Mouse (Mus musculus): ENCODE measurements at regions not wholly inside any gene's neighbourhood (a gene's known extent, or its start where the extent isn't known, plus 50 kb on each side); places are given as distances from the start of the nearest gene placed in this dataset.

DNA sequence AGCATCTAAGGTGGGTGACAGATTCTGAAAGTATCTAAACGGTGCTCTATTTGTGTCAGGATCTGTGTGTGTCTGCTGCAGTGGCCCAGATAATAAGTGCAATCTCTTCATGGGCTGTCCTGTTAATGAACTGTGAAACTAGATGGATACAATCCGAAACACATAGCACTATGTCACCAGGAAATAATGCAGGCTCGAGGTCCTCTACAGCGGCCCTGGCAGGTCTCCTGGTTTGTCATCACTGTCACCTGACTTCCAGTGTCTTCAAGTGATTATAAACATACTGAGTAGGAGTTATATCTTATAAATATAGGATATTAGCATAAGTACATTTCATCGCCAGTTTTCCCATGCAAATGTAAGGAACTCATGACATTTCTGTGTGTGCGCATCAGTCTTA is 130.3 kb upstream of the Arglu1 start:
- 49% methylated on average over 6 of the region's 6 CpGs for WGBS
- Histone ChIP-seq H3K4me3 (no peak overlapping the region), H3K4me1 (ENCODE audit: control insufficient read depth, insufficient read depth, low read length) (no peaks in the 10 kb centered on the region), H3K27me3 (ENCODE audit: control insufficient read depth, insufficient read depth, low read length) (no peaks in the 10 kb centered on the region), H3K27ac (peak overlapping the region; percentile 74; the same call in 1 of the 2 replicates), H3K79me2 (replicated peaks; ENCODE audit: control insufficient read depth, insufficient read depth, low read length) (no peaks in the 10 kb centered on the region), H3K36me3 (ENCODE audit: control insufficient read depth, insufficient read depth, low read length) (peaks cover 3% of the 10 kb centered on the region), H3K9ac (ENCODE audit: low read depth, low read length) (no peak overlapping the region)
- intact Hi-C loops (cut with DNase I): loop anchor here (5.0 kb wide), 1 partner anchor 83 kb away; no protein-coding TSS in a partner anchor
- no peak for TF ChIP-seq CTCF (IDR thresholded peaks at IDR 0.05)
- no peak for TF ChIP-seq POLR2A (IDR thresholded peaks at IDR 0.05; ENCODE audit: insufficient read depth, low read depth, low read length)
- no peak for TF ChIP-seq EP300 (IDR thresholded peaks at IDR 0.05; ENCODE audit: insufficient read depth, low read depth, low read length)
- DNase-seq: no peak

DNA sequence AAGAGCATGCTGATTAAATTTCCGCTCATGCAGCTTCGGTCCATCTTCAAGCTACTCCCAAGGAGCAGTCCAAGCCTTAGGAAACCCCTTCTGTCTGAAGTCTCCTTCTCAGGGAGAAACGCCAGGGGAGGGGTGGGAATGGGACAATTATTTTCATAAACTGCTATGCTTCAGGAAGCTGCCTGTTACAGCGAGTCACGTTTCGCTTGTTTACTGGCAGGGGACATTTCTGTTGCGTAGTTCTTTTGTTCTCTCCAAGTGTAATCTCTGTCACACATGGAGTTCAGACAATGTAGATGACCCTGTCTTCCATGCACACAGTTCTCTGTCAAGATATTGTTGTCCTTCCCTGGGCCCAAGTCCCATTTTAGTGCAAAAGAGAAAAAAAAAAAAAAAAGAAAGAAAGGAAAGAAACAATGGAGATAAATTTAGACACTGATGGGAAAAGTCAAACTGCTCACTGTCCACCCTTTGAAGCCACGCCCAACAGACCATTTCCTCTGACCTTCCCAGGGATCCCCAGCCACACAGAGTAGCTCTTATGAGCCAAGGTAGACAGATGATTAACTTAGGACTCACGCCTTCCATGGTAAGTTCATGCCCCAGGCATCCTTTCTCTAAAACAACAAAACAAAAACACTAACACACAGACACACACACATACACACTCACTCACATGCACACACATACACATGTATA is 129.1 kb upstream of the Arglu1 start:
- DNase-seq: peak in 1 of 2 experiments; percentile 55
- H3K27me3 ChIP-seq (ENCODE audit: control insufficient read depth, insufficient read depth, low read length): no peaks in the 10 kb centered on the region
- H3K27ac ChIP-seq: peak overlapping the region; percentile 74
- peaks cover 3% of the 10 kb centered on the region for H3K36me3 ChIP-seq (ENCODE audit: control insufficient read depth, insufficient read depth, low read length)
- no peaks in the 10 kb centered on the region for H3K79me2 ChIP-seq (replicated peaks; ENCODE audit: control insufficient read depth, insufficient read depth, low read length)
- H3K4me3 ChIP-seq: no peak overlapping the region
- WGBS: 54% methylated on average over 9 of the region's 9 CpGs
- intact Hi-C loops (cut with DNase I): loop anchor here (1.0 to 10.0 kb wide), 4 partner anchors 47 to 355 kb away; partner anchors contain the start of gene Efnb2
- TF ChIP-seq EP300 (IDR thresholded peaks at IDR 0.05; ENCODE audit: insufficient read depth, low read depth, low read length) (peak; percentile 60), CTCF (IDR thresholded peaks at IDR 0.05) (0 out of 2 replicates have a peak, but pooled peaks have one; percentile 7), POLR2A (IDR thresholded peaks at IDR 0.05; ENCODE audit: insufficient read depth, low read depth, low read length) (peak; percentile 30; the same call in 1 of the 2 replicates)
- no peaks in the 10 kb centered on the region for H3K4me1 ChIP-seq (ENCODE audit: control insufficient read depth, insufficient read depth, low read length)
- H3K9ac ChIP-seq (ENCODE audit: low read depth, low read length): no peak overlapping the region

DNA sequence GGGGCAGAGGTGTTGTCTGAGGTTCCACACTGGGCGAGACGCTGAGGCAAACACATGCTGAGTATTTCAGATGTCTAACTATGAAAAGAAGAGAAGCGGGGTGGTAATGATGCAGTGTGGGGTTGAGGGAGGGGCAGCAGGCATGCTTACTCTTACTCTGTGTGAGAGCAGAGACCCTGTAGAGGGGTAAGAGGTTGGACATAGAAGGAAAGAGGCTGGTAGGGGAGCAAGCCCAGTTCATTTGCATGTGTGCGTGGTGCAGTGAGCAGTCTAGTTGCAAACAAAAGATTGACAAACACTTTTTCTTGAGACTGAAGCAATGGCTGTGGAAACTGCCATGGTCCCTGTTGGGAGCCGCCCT is 122.5 kb upstream of the Arglu1 start:
- no peak for DNase-seq
- Histone ChIP-seq H3K27ac (no peak overlapping the region), H3K4me3 (no peak overlapping the region), H3K36me3 (ENCODE audit: control insufficient read depth, insufficient read depth, low read length) (no peaks in the 10 kb centered on the region), H3K4me1 (ENCODE audit: control insufficient read depth, insufficient read depth, low read length) (no peaks in the 10 kb centered on the region), H3K9ac (ENCODE audit: low read depth, low read length) (no peak overlapping the region), H3K79me2 (replicated peaks; ENCODE audit: control insufficient read depth, insufficient read depth, low read length) (no peaks in the 10 kb centered on the region), H3K27me3 (ENCODE audit: control insufficient read depth, insufficient read depth, low read length) (no peaks in the 10 kb centered on the region)
- whole genome bisulfite sequencing: 88% methylated on average over 5 of the region's 5 CpGs
- intact Hi-C loops (cut with DNase I): loop anchor here (10.0 kb wide), 1 partner anchor 362 kb away; no protein-coding TSS in a partner anchor
- TF ChIP-seq EP300 (IDR thresholded peaks at IDR 0.05; ENCODE audit: insufficient read depth, low read depth, low read length): no peak
- no peak for TF ChIP-seq POLR2A (IDR thresholded peaks at IDR 0.05; ENCODE audit: insufficient read depth, low read depth, low read length)
- TF ChIP-seq CTCF (IDR thresholded peaks at IDR 0.05): no peak

DNA sequence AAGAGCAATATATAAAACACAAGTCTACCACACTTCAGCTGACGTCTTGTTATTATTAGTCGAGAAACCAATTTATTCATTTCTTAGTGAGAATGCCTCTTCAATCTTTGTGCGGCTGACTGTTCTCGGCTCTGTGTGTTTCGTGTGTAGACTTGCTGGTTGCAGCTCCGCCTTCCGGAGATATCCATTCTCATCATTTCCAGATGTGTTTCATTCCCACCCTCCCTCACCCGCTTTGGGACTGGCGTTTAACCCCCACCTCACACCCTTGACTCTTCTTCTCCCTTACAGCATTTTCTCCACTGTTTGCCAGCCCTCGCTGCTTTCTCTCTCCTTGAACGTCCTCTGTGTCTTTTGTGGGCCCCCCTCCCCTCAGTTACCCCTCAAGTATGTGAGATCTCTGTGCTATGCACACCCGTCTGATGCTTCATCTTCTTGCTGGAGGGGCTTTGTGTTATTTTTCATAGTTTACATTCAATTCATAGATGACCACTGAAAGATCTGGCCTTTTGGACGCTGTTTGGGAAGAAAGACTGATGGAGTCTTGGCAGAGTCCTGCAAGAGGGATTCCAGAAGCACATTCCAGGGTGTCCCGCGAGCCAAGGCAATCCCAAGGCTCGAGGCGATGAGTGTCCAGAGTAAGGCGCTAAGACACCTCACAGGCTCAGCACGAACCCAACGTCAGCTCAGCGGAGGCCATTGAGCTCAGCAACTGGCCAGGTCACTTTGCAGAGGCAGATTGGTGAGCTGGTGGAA is 121.9 kb upstream of the Arglu1 start:
- no peaks in the 10 kb centered on the region for H3K27me3 ChIP-seq (ENCODE audit: control insufficient read depth, insufficient read depth, low read length)
- DNase-seq: peak in 1 of 2 experiments; percentile 27
- no peak overlapping the region for H3K27ac ChIP-seq
- TF ChIP-seq POLR2A (IDR thresholded peaks at IDR 0.05; ENCODE audit: insufficient read depth, low read depth, low read length) (no peak), EP300 (IDR thresholded peaks at IDR 0.05; ENCODE audit: insufficient read depth, low read depth, low read length) (no peak), CTCF (IDR thresholded peaks at IDR 0.05) (no peak)
- H3K4me3 ChIP-seq: no peak overlapping the region
- intact Hi-C loops (cut with DNase I): loop anchor here (10.0 kb wide), 1 partner anchor 363 kb away; no protein-coding TSS in a partner anchor
- H3K36me3 ChIP-seq (ENCODE audit: control insufficient read depth, insufficient read depth, low read length): no peaks in the 10 kb centered on the region
- no peaks in the 10 kb centered on the region for H3K4me1 ChIP-seq (ENCODE audit: control insufficient read depth, insufficient read depth, low read length)
- H3K9ac ChIP-seq (ENCODE audit: low read depth, low read length): no peak overlapping the region
- no peaks in the 10 kb centered on the region for H3K79me2 ChIP-seq (replicated peaks; ENCODE audit: control insufficient read depth, insufficient read depth, low read length)
- WGBS: 77% methylated on average over 21 of the region's 21 CpGs

DNA sequence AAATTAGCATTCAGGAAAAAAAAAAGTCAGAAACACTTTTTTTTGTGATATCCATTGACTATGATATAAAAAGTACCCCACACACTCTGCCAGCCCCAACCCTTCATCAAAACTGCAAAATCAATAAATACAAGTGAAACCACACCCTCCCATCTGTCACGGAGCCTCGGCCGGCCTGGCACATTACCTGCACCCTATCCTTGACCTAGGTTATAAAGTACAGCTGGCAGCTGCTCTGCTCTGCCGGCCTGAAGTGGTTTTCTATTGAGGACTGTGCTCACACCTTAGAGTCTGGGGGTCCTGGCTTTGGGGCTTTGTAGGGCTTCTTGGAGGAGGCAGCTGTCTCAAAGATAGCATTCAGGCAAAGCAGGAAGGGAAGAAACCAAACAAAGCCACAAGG is 120.6 kb upstream of the Arglu1 start:
- no peak for DNase-seq
- H3K27ac ChIP-seq: no peak overlapping the region
- H3K79me2 ChIP-seq (replicated peaks; ENCODE audit: control insufficient read depth, insufficient read depth, low read length): no peaks in the 10 kb centered on the region
- no peak for TF ChIP-seq CTCF (IDR thresholded peaks at IDR 0.05)
- TF ChIP-seq EP300 (IDR thresholded peaks at IDR 0.05; ENCODE audit: insufficient read depth, low read depth, low read length): no peak
- TF ChIP-seq POLR2A (IDR thresholded peaks at IDR 0.05; ENCODE audit: insufficient read depth, low read depth, low read length): no peak
- no peak overlapping the region for H3K9ac ChIP-seq (ENCODE audit: low read depth, low read length)
- H3K4me3 ChIP-seq: no peak overlapping the region
- intact Hi-C loops (cut with DNase I): loop anchor here (10.0 kb wide), 1 partner anchor 364 kb away; no protein-coding TSS in a partner anchor
- no peaks in the 10 kb centered on the region for H3K27me3 ChIP-seq (ENCODE audit: control insufficient read depth, insufficient read depth, low read length)
- H3K4me1 ChIP-seq (ENCODE audit: control insufficient read depth, insufficient read depth, low read length): no peaks in the 10 kb centered on the region
- 95% methylated on average over 4 of the region's 4 CpGs for WGBS
- no peaks in the 10 kb centered on the region for H3K36me3 ChIP-seq (ENCODE audit: control insufficient read depth, insufficient read depth, low read length)

Data from heart, adult 2 months (tissue).